Mouse (Mus musculus) left cerebral cortex, postnatal 25 days (tissue): ENCODE results near the gene Rag1. TPM values are rescaled to one million over a fixed set of nuclear protein-coding genes. Genes with fewer than 3 reads are reported as not detected.

Experiments used
- DNase-seq, 2 experiments: peaks; one replicate each; pipeline ENCODE4 v3.0.0; 2022; ENCODE audit warnings: low spot score in 2 of 2, mixed read lengths in 1 of 2
- intact Hi-C: fragments of 180-260 bp; cut with DNase I; formaldehyde crosslinking; loops from one replicate; pipeline ENCODE4 v1.15.1; 2025
- total RNA-seq, 2 experiments: library from RNA; stranded (reverse); gene quantifications; 2 replicates each; pipeline ENCODE4 v1.2.3; 2021

The Rag1 gene
- total RNA-seq: under 1 TPM; 0.18 to 0.37 TPM

GRCm38 (mm10) chr2:101649114-101649671 lies at the start of gene Rag1, which contains the start of gene B230118H07Rik:
Gene Rag1, minus strand, starts transcription at chr2:101649501.
Gene B230118H07Rik, minus strand, starts transcription at chr2:101649532.
- DNase-seq: peak in 1 of 2 experiments; percentile 19

GRCm38 (mm10) chr2:101695584-101695983 lies 46.3 kb upstream of the Rag1 start:
- no peak for DNase-seq
- intact Hi-C loops: no loop called here

More at GRCm38 (mm10) chr2:101649114-101649671, at the start of gene Rag1, which contains the start of gene B230118H07Rik:
- intact Hi-C loops: no loop called here

- intact Hi-C loops: loop anchor here (5.0 kb wide), 1 partner anchor 179 kb away; no protein-coding TSS in a partner anchor
- peak; percentile 16 to 40 for DNase-seq
These were observed 44.4 kb upstream of the Rag1 start for GRCm38 (mm10) chr2:101693577-101694215.

GRCm38 (mm10) chr2:101693043-101693442 lies 43.7 kb upstream of the Rag1 start:
- intact Hi-C loops: loop anchor here (5.0 kb wide), 1 partner anchor 179 kb away; no protein-coding TSS in a partner anchor
- no peak for DNase-seq

- intact Hi-C loops: loop anchor here (5.0 kb wide), 1 partner anchor 182 kb away; no protein-coding TSS in a partner anchor
These were observed 41.0 kb upstream of the Rag1 start for GRCm38 (mm10) chr2:101690252-101690827.

GRCm38 (mm10) chr2:101688011-101688410 lies 38.7 kb upstream of the Rag1 start:
- intact Hi-C loops: no loop called here
- no peak for DNase-seq

More at GRCm38 (mm10) chr2:101690252-101690827, 41.0 kb upstream of the Rag1 start:
- DNase-seq: no peak

GRCm38 (mm10) chr2:101684421-101684820 lies 35.1 kb upstream of the Rag1 start:
- DNase-seq: peak in 1 of 2 experiments; percentile 15
- intact Hi-C loops: no loop called here

- intact Hi-C loops: no loop called here
- peak in 1 of 2 experiments; percentile 8 for DNase-seq
These were observed 30.0 kb upstream of the Rag1 start for GRCm38 (mm10) chr2:101679164-101679784.

- intact Hi-C loops: no loop called here
These were observed 29.1 kb upstream of the Rag1 start, which contains the start of gene Traf6 for GRCm38 (mm10) chr2:101678236-101679021. Gene Traf6, plus strand, starts transcription at chr2:101678429.

GRCm38 (mm10) chr2:101673547-101673946 lies 24.2 kb upstream of the Rag1 start:
- DNase-seq: no peak
- intact Hi-C loops: no loop called here

More at GRCm38 (mm10) chr2:101678236-101679021, 29.1 kb upstream of the Rag1 start, which contains the start of gene Traf6:
- DNase-seq: peak; percentile 82 to 83

- intact Hi-C loops: no loop called here
- DNase-seq: no peak
These were observed 19.4 kb upstream of the Rag1 start for GRCm38 (mm10) chr2:101668751-101669150.

GRCm38 (mm10) chr2:101665703-101666092 lies 16.4 kb upstream of the Rag1 start:
- DNase-seq: no peak

GRCm38 (mm10) chr2:101665058-101665702 lies 15.9 kb upstream of the Rag1 start:
- intact Hi-C loops: no loop called here
- peak; percentile 67 to 80 for DNase-seq

More at GRCm38 (mm10) chr2:101665703-101666092, 16.4 kb upstream of the Rag1 start:
- intact Hi-C loops: no loop called here

- intact Hi-C loops: no loop called here
- no peak for DNase-seq
These were observed 11.2 kb upstream of the Rag1 start for GRCm38 (mm10) chr2:101660536-101660935.

GRCm38 (mm10) chr2:101652921-101653597 lies 3.8 kb upstream of the Rag1 start:
- peak; percentile 79 for DNase-seq
- intact Hi-C loops: loop anchor here (1.0 to 2.0 kb wide), 2 partner anchors 54 to 181 kb away; no protein-coding TSS in a partner anchor

- intact Hi-C loops: loop anchor here (2.0 kb wide), 1 partner anchor 54 kb away; no protein-coding TSS in a partner anchor
- peak in 1 of 2 experiments; percentile 8 for DNase-seq
These were observed 3.1 kb upstream of the Rag1 start for GRCm38 (mm10) chr2:101652204-101652920.

- DNase-seq: no peak
- intact Hi-C loops: no loop called here
These were observed 1.1 kb upstream of the Rag1 start for GRCm38 (mm10) chr2:101650446-101650845.
